Mouse (Mus musculus) forebrain, postnatal 0 days (tissue): ENCODE measurements around the gene 1700001L19Rik. TPM values are rescaled to one million over a fixed set of nuclear protein-coding genes. Genes with fewer than 3 reads are reported as not detected.
"Not testable (repeated sequence)": the region's sequence is repeated elsewhere in the genome, so short reads cannot be mapped to it uniquely, and the experiment has no call there.

Experiments
- ATAC-seq: fragments of 200-750 bp; cut with Nextera tagmentation; 2 replicates; pipeline ENCODE4 v1.8.0; 2017; ENCODE audit warnings: mild to moderate bottlenecking, moderate library complexity
- DNase-seq: peaks from one replicate; pipeline ENCODE4 v3.0.0-alpha.2; 2015
- H3K27ac ChIP-seq: fragments of 300-500 bp; sonication (generic); 2 replicates; pipeline ENCODE4 v1.5.1; 2014; ENCODE audit warnings: low read depth, mild to moderate bottlenecking, antibody characterized with exemption, low read length, moderate library complexity, mixed read lengths
- H3K27me3 ChIP-seq: fragments of 300-500 bp; sonication (generic); 2 replicates; pipeline ENCODE4 v1.6.1; 2014; ENCODE audit warnings: mild to moderate bottlenecking, low read length, mixed read lengths; ENCODE audit not compliant: insufficient read depth
- H3K36me3 ChIP-seq: fragments of 300-500 bp; sonication (generic); 2 replicates; pipeline ENCODE4 v1.6.1; 2014; ENCODE audit warnings: mild to moderate bottlenecking, moderate library complexity; ENCODE audit not compliant: insufficient read depth
- H3K4me1 ChIP-seq: fragments of 300-500 bp; sonication (generic); 2 replicates; pipeline ENCODE4 v1.6.1; 2014; ENCODE audit warnings: antibody characterized with exemption; ENCODE audit not compliant: insufficient read depth
- H3K4me2 ChIP-seq: fragments of 300-500 bp; sonication (generic); 2 replicates; pipeline ENCODE4 v1.6.1; 2014; ENCODE audit warnings: low read depth, mild to moderate bottlenecking, moderate library complexity
- H3K4me3 ChIP-seq: fragments of 300-500 bp; sonication (generic); 2 replicates; pipeline ENCODE4 v1.5.1; 2014; ENCODE audit warnings: low read depth, low read length, mixed read lengths
- H3K9ac ChIP-seq: fragments of 300-500 bp; sonication (generic); 2 replicates; pipeline ENCODE4 v1.6.1; 2014; ENCODE audit warnings: mild to moderate bottlenecking
- H3K9me3 ChIP-seq: fragments of 300-500 bp; sonication (generic); 2 replicates; pipeline ENCODE4 v1.6.1; 2016; ENCODE audit warnings: low read length
- CTCF ChIP-seq: sonication (generic); IDR thresholded peaks from 2 replicates; pipeline ENCODE4 v1.5.1; 2016; ENCODE audit warnings: antibody characterized with exemption, control low read depth, low read depth
- WGBS: fragments of 180-500 bp; shearing (Covaris S2); extraction: QIAGEN DNeasy Blood & Tissue Kit; methylation state at CpG from one replicate; pipeline ENCODE4 v1.1.7; 2014; 5-methylcytosine and 5-hydroxymethylcytosine counted together
- polyA plus RNA-seq: library from polyadenylated mRNA; unstranded; fragments of >200 nt; fragmentation: Nextera tagmentation; extraction: Ambion mirVana; gene quantifications from 2 replicates; pipeline ENCODE4 v1.2.1, GENCODE M21; 2015
- total RNA-seq: library from RNA; depleted of rRNA; stranded (reverse); fragments of >200 nt; gene quantifications from 2 replicates; pipeline ENCODE4 v1.2.3, GENCODE M21; 2014; rRNA removed

The 1700001L19Rik gene
- total RNA-seq (9.4 and 17.5 TPM in 2 replicates), polyA plus RNA-seq (13.6 and 16.5 TPM in 2 replicates)

DNA sequence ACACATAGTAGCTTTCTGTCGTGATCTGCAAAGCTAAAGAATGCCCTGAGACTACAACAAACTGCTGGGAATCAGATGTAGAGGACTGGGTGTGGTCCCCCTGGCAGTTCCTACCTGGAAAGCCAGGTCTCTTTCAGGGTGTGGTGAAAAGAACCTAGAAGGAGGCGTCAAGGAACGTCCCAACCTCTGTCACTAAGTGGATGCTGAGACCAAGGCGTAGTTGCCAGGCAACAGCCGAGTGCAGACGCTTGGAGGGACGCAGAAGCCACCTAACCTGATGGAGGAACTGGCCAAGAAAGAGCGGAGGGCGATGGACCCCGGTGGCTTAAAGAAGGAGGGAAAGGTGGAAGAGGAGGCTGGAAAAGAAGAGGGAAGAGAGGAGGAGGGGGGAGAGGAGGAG, at the start of gene 1700001L19Rik:
1700001L19Rik (plus strand) TSS at position 223 of the 400 bp plus-strand sequence.
- no peaks in the 10 kb centered on the region for H3K9me3 ChIP-seq
- DNase-seq (peak; percentile 45), ATAC-seq (peak; percentile 38; the same call in 1 of the 2 replicates)
- WGBS = 8% methylated on average over 10 of the region's 10 CpGs
- H3K36me3 ChIP-seq = peaks cover 9% of the 10 kb centered on the region
- no peak for TF ChIP-seq CTCF
- peak within 1 kb of the TSS; percentile 51 for H3K4me2 ChIP-seq
- peak within 1 kb of the TSS; percentile 44; the same call in 1 of the 2 replicates for H3K9ac ChIP-seq
- H3K4me1 ChIP-seq = peaks cover 3% of the 10 kb centered on the region; the same call in 1 of the 2 replicates
- no peak within 1 kb of the TSS for H3K27ac ChIP-seq
- H3K27me3 ChIP-seq = no peaks in the 10 kb centered on the region
- H3K4me3 ChIP-seq = peak within 1 kb of the TSS; percentile 32

GRCm38 (mm10) chr13:68553391-68553790, 43.8 kb upstream of the 1700001L19Rik start:
- H3K4me3 ChIP-seq, H3K9me3 ChIP-seq, H3K27me3 ChIP-seq, H3K9ac ChIP-seq, H3K36me3 ChIP-seq, H3K4me1 ChIP-seq, H3K27ac ChIP-seq, H3K4me2 ChIP-seq: not testable (repeated sequence)
- TF ChIP-seq CTCF = peak; percentile 67
- peak; percentile 31 for DNase-seq
- peak; percentile 61 for ATAC-seq
- WGBS = 25% methylated on average over 4 of the region's 6 CpGs

DNA sequence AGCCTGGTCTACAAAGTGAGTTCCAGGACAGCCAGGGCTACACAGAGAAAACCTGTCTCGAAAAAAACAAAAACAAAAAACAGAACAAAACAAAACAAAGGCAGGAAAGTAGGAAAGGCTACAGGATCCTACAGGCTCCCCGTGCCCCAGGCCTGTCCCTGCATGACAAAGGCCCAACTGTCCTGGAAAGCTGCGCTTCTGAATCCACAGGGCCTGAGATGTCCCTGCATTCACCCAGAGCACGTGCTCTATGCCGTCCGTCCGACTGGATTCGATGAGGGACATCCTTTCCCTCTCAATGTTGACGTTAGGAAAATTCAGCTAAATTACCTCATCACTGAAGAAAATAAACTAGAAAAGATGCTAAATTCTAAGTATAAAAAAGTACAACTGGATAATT, 29.1 kb upstream of the 1700001L19Rik start:
- no peak for DNase-seq
- Histone ChIP-seq H3K27ac (no peak overlapping the region), H3K36me3 (peaks cover 77% of the 10 kb centered on the region), H3K9me3 (no peaks in the 10 kb centered on the region), H3K4me1 (no peaks in the 10 kb centered on the region), H3K4me3 (no peak overlapping the region), H3K9ac (no peak overlapping the region), H3K27me3 (no peaks in the 10 kb centered on the region), H3K4me2 (no peak overlapping the region)
- WGBS = 98% methylated on average over 9 of the region's 9 CpGs
- TF ChIP-seq CTCF = no peak
- ATAC-seq = no peak

DNA sequence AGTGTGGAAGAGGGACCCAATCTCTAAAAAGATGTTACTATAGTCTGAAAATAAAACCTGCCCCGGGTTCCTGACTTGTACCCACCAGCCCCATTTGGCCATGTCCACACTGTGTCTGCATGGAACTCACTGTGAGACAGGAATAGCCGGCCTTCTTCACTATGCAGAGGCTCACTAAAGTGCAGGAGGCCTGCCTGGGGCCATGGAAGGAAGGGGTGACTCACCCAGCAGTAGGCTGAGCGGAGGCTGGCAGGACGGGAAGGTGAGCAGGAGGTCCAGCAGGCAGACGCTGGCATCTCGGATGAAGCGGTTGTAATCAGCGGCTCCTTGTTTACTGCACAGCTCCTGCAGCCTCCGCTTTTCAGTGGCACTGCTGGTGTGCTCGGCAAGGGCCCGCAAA, 28.7 kb upstream of the 1700001L19Rik start:
- no peaks in the 10 kb centered on the region for H3K27me3 ChIP-seq
- H3K4me1 ChIP-seq = no peaks in the 10 kb centered on the region
- WGBS = 90% methylated on average over 11 of the region's 11 CpGs
- DNase-seq (no peak), ATAC-seq (no peak)
- H3K4me3 ChIP-seq = no peak overlapping the region
- TF ChIP-seq CTCF = no peak
- no peak overlapping the region for H3K9ac ChIP-seq
- H3K4me2 ChIP-seq = no peak overlapping the region
- H3K9me3 ChIP-seq = no peaks in the 10 kb centered on the region
- peaks cover 74% of the 10 kb centered on the region for H3K36me3 ChIP-seq
- no peak overlapping the region for H3K27ac ChIP-seq

DNA sequence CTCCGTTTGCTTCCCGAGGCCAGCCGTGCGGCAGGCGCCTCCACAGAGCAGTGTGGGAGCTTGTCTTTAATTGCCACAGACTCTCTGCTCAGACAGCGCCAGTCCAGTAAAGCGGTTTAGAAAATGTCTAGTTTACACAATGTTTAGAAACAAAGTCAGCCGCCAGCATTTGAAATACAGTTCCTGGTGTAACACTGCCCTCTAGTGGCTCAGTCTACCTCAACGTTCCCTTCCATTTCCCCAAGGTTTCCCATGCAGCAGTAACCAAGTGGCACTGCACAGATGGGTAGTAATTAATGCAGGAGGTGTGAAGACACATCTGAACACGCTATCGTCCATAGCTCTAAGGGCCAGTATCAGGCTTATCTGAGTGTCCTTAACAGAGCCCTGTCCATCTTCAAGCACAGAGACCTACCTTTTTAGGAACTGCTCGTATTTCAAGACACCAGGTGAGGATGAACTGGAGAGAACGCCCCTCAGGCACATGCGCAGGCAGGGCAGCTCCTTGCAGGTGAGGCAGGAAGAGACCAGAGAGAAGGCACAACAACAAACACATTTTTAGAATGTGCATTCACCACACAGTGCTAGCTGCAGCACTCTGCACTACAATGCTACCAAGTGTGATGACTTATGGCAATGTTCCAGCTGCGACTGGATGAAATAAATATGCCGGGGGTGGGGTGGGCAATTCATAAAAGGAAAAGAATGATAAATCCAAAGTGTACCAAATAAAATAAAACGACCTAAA, 27.5 kb upstream of the 1700001L19Rik start:
- Histone ChIP-seq H3K27me3 (no peaks in the 10 kb centered on the region), H3K36me3 (peaks cover 66% of the 10 kb centered on the region), H3K27ac (no peak overlapping the region), H3K9ac (no peak overlapping the region), H3K9me3 (no peaks in the 10 kb centered on the region), H3K4me2 (no peak overlapping the region), H3K4me3 (no peak overlapping the region), H3K4me1 (no peaks in the 10 kb centered on the region)
- 54% methylated on average over 17 of the region's 17 CpGs for WGBS
- peak; percentile 86 for TF ChIP-seq CTCF
- ATAC-seq (peak; percentile 86), DNase-seq (peak; percentile 87)

DNA sequence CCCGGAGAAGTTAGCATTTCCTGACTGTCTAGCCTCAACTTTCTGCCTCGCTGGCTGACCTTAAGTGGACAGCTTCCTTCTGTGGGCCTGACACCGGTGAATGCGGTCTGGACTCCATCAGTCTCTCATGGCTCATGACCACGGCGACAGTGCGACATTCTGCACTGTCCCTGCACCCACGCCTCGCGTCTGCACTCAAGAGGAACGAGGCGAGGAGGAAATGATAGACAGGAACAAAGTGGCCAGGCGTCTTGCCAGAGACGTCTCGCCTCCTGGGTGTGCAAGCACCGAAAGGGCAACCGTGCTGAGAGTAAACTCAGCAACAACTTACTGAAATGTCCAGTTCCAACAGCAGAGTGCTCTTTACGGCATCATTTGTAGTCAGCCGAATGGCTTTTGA, 25.0 kb upstream of the 1700001L19Rik start:
- no peak overlapping the region for H3K4me2 ChIP-seq
- no peaks in the 10 kb centered on the region for H3K4me1 ChIP-seq
- H3K9me3 ChIP-seq = no peaks in the 10 kb centered on the region
- H3K36me3 ChIP-seq = peaks cover 64% of the 10 kb centered on the region
- ATAC-seq (no peak), DNase-seq (no peak)
- H3K27me3 ChIP-seq = no peaks in the 10 kb centered on the region
- H3K4me3 ChIP-seq = no peak overlapping the region
- no peak overlapping the region for H3K9ac ChIP-seq
- WGBS = 93% methylated on average over 19 of the region's 19 CpGs
- no peak for TF ChIP-seq CTCF
- H3K27ac ChIP-seq = no peak overlapping the region
